Mouse (Mus musculus) testis, adult 2 months (tissue): ENCODE results near the gene Sf3b6. TPM values are rescaled to one million over a fixed set of nuclear protein-coding genes. Genes with fewer than 3 reads are reported as not detected.

ENCODE experiments used
- H3K27ac ChIP-seq: fragments of 200-500 bp; 2 replicates; pipeline ENCODE4 v1.5.1; 2012; ENCODE audit warnings: low read depth, low read length; ENCODE audit not compliant: control insufficient read depth, insufficient read depth
- H3K27me3 ChIP-seq: fragments of 200-500 bp; 2 replicates; pipeline ENCODE4 v1.6.1; 2012; ENCODE audit warnings: mild to moderate bottlenecking, low read length, moderate library complexity; ENCODE audit not compliant: control insufficient read depth, insufficient read depth
- H3K36me3 ChIP-seq: fragments of 200-500 bp; 2 replicates; pipeline ENCODE4 v1.6.1; 2012; ENCODE audit warnings: mild to moderate bottlenecking, low read length; ENCODE audit not compliant: control insufficient read depth, insufficient read depth
- H3K4me1 ChIP-seq: fragments of 200-500 bp; 2 replicates; pipeline ENCODE4 v1.6.1; 2012; ENCODE audit warnings: low read length; ENCODE audit not compliant: control insufficient read depth, insufficient read depth
- H3K4me3 ChIP-seq: fragments of 200-500 bp; 2 replicates; pipeline ENCODE4 v1.5.1; 2012; ENCODE audit warnings: low read depth, mild to moderate bottlenecking, low read length, moderate library complexity, mixed read lengths; ENCODE audit not compliant: control insufficient read depth
- CTCF ChIP-seq: fragments of 200-500 bp; IDR thresholded peaks from 2 replicates; pipeline ENCODE4 v1.5.1; 2012; ENCODE audit warnings: low read depth, mild to moderate bottlenecking, inconsistent platforms, low read length, moderate library complexity; ENCODE audit not compliant: control insufficient read depth, insufficient read depth, insufficient replicate concordance
- POLR2A ChIP-seq: fragments of 200-500 bp; IDR thresholded peaks from 2 replicates; pipeline ENCODE4 v1.6.1; 2012; ENCODE audit warnings: low read depth, mild to moderate bottlenecking, inconsistent platforms, low read length, moderate library complexity; ENCODE audit not compliant: control insufficient read depth
- polyA plus RNA-seq: library from polyadenylated mRNA; depleted of rRNA; stranded (reverse); fragments of >200 nt; gene quantifications from 2 replicates; pipeline ENCODE4 v1.2.3, GENCODE M21; 2012; rRNA removed

The Sf3b6 gene
- polyA plus RNA-seq, 1 experiment, result 27.7 TPM

GRCm38 (mm10) chr12:4873531-4873930 is 56.2 kb downstream of the Sf3b6 start:
- H3K36me3 ChIP-seq, result no peaks in the 10 kb centered on the region
- H3K4me3 ChIP-seq, result peak overlapping the region; percentile 65
- H3K27ac ChIP-seq, result no peak overlapping the region
- no peaks in the 10 kb centered on the region for H3K27me3 ChIP-seq
- TF ChIP-seq POLR2A, result no peak
- TF ChIP-seq CTCF, result no peak
- peaks cover 9% of the 10 kb centered on the region for H3K4me1 ChIP-seq

GRCm38 (mm10) chr12:4874161-4874927 is 57.0 kb downstream of the Sf3b6 start, which contains the start of gene Mfsd2b:
Gene Mfsd2b, minus strand, starts transcription at chr12:4874359.
- no peak for TF ChIP-seq CTCF
- TF ChIP-seq POLR2A, result peak; percentile 12; the same call in 1 of the 2 replicates
- peaks cover 9% of the 10 kb centered on the region for H3K4me1 ChIP-seq
- peak within 1 kb of the TSS; percentile 65 for H3K4me3 ChIP-seq
- H3K27me3 ChIP-seq, result no peaks in the 10 kb centered on the region
- no peak within 1 kb of the TSS for H3K27ac ChIP-seq
- H3K36me3 ChIP-seq, result no peaks in the 10 kb centered on the region

- peaks cover 9% of the 10 kb centered on the region for H3K4me1 ChIP-seq
- H3K36me3 ChIP-seq, result no peaks in the 10 kb centered on the region
- H3K27me3 ChIP-seq, result no peaks in the 10 kb centered on the region
- no peak for TF ChIP-seq POLR2A
- no peak overlapping the region for H3K27ac ChIP-seq
- H3K4me3 ChIP-seq, result no peak overlapping the region
These were observed 58.3 kb downstream of the Sf3b6 start for GRCm38 (mm10) chr12:4875623-4876022.

Other genes with a start within 250 kb of the Sf3b6 start
- 83.6 and 90.0 TPM in 2 replicates for gene Itsn2, start 224.9 kb upstream of the Sf3b6 start, polyA plus RNA-seq
- not detected in 2 replicates for gene Gm3625, start 224.6 kb upstream of the Sf3b6 start, polyA plus RNA-seq
- gene Fam228a, start 79.1 kb upstream of the Sf3b6 start, polyA plus RNA-seq, result 14.6 TPM in 2 replicates
- gene Pfn4, start 48.5 kb upstream of the Sf3b6 start, polyA plus RNA-seq, result 165 and 173 TPM in 2 replicates
- gene Fam228b, start 48.3 kb upstream of the Sf3b6 start, polyA plus RNA-seq, result 13.5 and 16.7 TPM in 2 replicates
- 0.47 and 0.68 TPM in 2 replicates for gene Fkbp1b, start 24.0 kb downstream of the Sf3b6 start, polyA plus RNA-seq
- 3.8 and 4.5 TPM in 2 replicates for gene Wdcp, start 25.8 kb downstream of the Sf3b6 start, polyA plus RNA-seq
- 4.4 and 5.0 TPM in 2 replicates for gene Mfsd2b, start 56.8 kb downstream of the Sf3b6 start, polyA plus RNA-seq
- gene Ubxn2a, start 90.2 kb downstream of the Sf3b6 start, polyA plus RNA-seq, result 1.4 TPM in 2 replicates
- gene Atad2b, start 99.8 kb downstream of the Sf3b6 start, polyA plus RNA-seq, result 3.7 and 4.0 TPM in 2 replicates